Mouse (Mus musculus) liver, postnatal 0 days (tissue): Measurements from ENCODE around the gene H2-M5. TPM values are rescaled to one million over a fixed set of nuclear protein-coding genes. Genes with fewer than 3 reads are reported as not detected.
A peak's percentile ranks its signal among the peaks of the same experiment; 100 is the strongest.
"Not testable (repeated sequence)": the region's sequence is repeated elsewhere in the genome, so short reads cannot be mapped to it uniquely, and the experiment has no call there.

ENCODE experiments used
- ATAC-seq: fragments of 200-750 bp; cut with Nextera tagmentation; 2 replicates; pipeline ENCODE4 v1.8.0; 2017; ENCODE audit warnings: mild to moderate bottlenecking, moderate library complexity
- DNase-seq: peaks from one replicate; pipeline ENCODE4 v3.0.0-alpha.2; 2016
- H3K27ac ChIP-seq: fragments of 300-500 bp; sonication (generic); 2 replicates; pipeline ENCODE4 v1.5.1; 2014; ENCODE audit warnings: antibody characterized with exemption, moderate library complexity, mild to moderate bottlenecking, low read depth
- H3K27me3 ChIP-seq: fragments of 300-500 bp; sonication (generic); 2 replicates; pipeline ENCODE4 v1.6.1; 2014; ENCODE audit warnings: low read length, control low read depth, mixed read lengths; ENCODE audit not compliant: insufficient read depth
- H3K36me3 ChIP-seq: fragments of 300-500 bp; sonication (generic); replicated peaks from 2 replicates; pipeline ENCODE4 v1.6.1; 2014; ENCODE audit warnings: mild to moderate bottlenecking, control low read depth, low read length, moderate library complexity, mixed read lengths; ENCODE audit not compliant: insufficient read depth
- H3K4me1 ChIP-seq: fragments of 300-500 bp; sonication (generic); 2 replicates; pipeline ENCODE4 v1.6.1; 2014; ENCODE audit warnings: antibody characterized with exemption, mild to moderate bottlenecking, control low read depth; ENCODE audit not compliant: insufficient read depth
- H3K4me2 ChIP-seq: fragments of 300-500 bp; sonication (generic); 2 replicates; pipeline ENCODE4 v1.6.1; 2014; ENCODE audit warnings: low read depth, mild to moderate bottlenecking, low read length, moderate library complexity, mixed read lengths
- H3K4me3 ChIP-seq: fragments of 300-500 bp; sonication (generic); 2 replicates; pipeline ENCODE4 v1.5.1; 2014; ENCODE audit warnings: low read depth, low read length
- H3K9ac ChIP-seq: fragments of 300-500 bp; sonication (generic); replicated peaks from 2 replicates; pipeline ENCODE4 v1.6.1; 2014; ENCODE audit warnings: mild to moderate bottlenecking, moderate library complexity
- H3K9me3 ChIP-seq: fragments of 300-500 bp; sonication (generic); 2 replicates; pipeline ENCODE4 v1.6.1; 2016; ENCODE audit warnings: mild to moderate bottlenecking, control low read depth, low read length, mixed read lengths
- CTCF ChIP-seq: sonication (generic); IDR thresholded peaks from 2 replicates; pipeline ENCODE4 v1.5.1; 2016; ENCODE audit warnings: antibody characterized with exemption, low read depth
- EP300 ChIP-seq: IDR thresholded peaks from 2 replicates; pipeline ENCODE4 v1.6.1; 2016; ENCODE audit warnings: antibody characterized with exemption, low read depth, mild to moderate bottlenecking
- WGBS: fragments of 180-500 bp; shearing (Covaris S2); extraction: QIAGEN DNeasy Blood & Tissue Kit; methylation state at CpG from one replicate; pipeline ENCODE4 v1.1.7; 2014; ENCODE audit not compliant: insufficient replicate concordance; 5-methylcytosine and 5-hydroxymethylcytosine counted together
- polyA plus RNA-seq: library from polyadenylated mRNA; unstranded; fragments of >200 nt; fragmentation: Nextera tagmentation; extraction: Ambion mirVana; gene quantifications from 2 replicates; pipeline ENCODE4 v1.2.1, GENCODE M21; 2015

The H2-M5 gene
- polyA plus RNA-seq, 1 experiment from 2014 or later: not detected

DNA sequence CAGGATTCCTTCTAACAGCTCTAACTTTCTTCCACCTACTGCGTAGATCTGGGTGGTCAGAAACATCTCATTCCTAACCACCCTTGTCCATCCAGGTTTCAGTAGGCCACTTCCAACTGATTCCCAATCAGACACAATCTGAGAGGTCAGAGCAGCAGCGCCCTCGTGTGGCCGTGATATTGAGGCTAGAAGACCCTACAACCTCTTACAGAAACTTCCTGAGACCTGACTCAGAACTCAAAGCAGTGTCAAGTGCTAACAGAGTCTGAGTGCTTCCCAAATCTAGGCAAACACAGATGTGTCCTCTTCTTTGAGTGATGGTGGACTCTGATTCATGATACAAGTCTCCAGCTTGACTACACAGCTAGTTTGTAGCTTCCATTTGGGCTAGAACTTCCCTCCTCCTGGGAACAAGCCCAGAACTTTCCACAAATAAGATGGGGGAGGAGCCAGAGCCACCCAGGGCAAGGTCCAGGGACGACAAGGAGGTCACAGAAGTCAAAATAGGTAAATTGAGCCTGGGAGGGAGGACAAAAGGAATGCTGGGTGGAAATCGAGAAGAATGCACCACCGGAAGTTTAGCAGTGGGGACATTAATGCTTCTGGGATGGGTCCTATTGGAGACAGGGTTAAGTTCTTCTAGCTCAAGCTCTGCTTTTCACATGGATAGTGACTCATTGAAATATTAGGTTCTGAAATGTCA lies 7.8 kb upstream of the H2-M5 start:
- no peaks in the 10 kb centered on the region for H3K36me3 ChIP-seq
- H3K4me3 ChIP-seq: no peak overlapping the region
- no peak overlapping the region for H3K9ac ChIP-seq
- H3K4me1 ChIP-seq: no peaks in the 10 kb centered on the region
- H3K9me3 ChIP-seq: no peaks in the 10 kb centered on the region
- H3K4me2 ChIP-seq: no peak overlapping the region
- no peaks in the 10 kb centered on the region for H3K27me3 ChIP-seq
- WGBS: 22% methylated on average over 7 of the region's 7 CpGs
- DNase-seq (peak; percentile 82), ATAC-seq (peak; percentile 48; the same call in 1 of the 2 replicates)
- peak; percentile 83 for TF ChIP-seq CTCF
- no peak for TF ChIP-seq EP300
- H3K27ac ChIP-seq: no peak overlapping the region

DNA sequence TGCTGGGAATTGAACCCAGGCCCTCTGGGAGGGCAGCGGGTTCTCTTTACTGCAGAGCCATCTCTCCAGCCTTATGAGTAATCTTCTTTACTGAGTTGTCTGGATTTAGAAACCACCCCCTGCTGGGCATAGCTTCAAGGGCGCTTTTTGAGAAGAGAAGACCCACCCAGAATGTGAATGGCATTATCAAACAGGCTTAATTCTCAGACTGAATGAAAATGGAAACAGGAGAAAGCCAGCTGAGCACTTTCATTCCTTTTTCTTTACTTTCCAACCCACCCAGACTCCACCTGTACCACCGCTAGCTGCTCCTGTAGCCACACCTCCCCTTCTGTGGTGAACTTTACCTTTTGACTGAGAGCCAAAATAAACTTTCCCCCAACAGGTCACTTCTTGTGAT lies 6.1 kb upstream of the H2-M5 start:
- Histone ChIP-seq H3K27ac (no peak overlapping the region), H3K4me2 (peak overlapping the region; percentile 27; the same call in 1 of the 2 replicates), H3K36me3 (no peaks in the 10 kb centered on the region), H3K9me3 (no peaks in the 10 kb centered on the region), H3K27me3 (no peaks in the 10 kb centered on the region), H3K4me1 (no peaks in the 10 kb centered on the region), H3K9ac (no peak overlapping the region), H3K4me3 (no peak overlapping the region)
- 0 out of 2 replicates have a peak, but pooled peaks have one; percentile 40 for ATAC-seq
- WGBS: 61% methylated on average over 3 of the region's 3 CpGs
- DNase-seq: no peak
- TF ChIP-seq CTCF (no peak), EP300 (no peak)

DNA sequence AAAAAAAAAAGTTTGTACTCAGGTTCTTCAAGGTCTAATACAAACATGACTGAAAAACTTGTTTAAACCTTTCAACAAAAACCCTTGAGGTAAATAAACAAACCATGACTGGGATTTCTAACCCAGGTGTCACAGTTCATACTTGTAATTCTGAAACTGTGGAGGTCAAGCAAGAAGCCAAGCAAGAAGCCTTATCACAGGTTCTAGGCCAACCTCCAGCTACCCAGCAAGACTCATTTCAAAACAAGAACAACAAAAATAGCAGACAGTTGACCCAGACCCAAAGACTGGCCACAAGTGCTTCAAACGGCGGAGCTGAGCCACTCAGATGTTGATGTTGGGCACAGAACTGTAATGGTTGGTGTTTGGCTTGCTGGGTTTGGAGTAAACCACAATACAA lies 5.2 kb upstream of the H2-M5 start:
- H3K27ac ChIP-seq: no peak overlapping the region
- H3K36me3 ChIP-seq: no peaks in the 10 kb centered on the region
- TF ChIP-seq CTCF: no peak
- TF ChIP-seq EP300: no peak
- WGBS: 80% methylated on average over 2 of the region's 2 CpGs
- H3K4me3 ChIP-seq: no peak overlapping the region
- H3K4me2 ChIP-seq: no peak overlapping the region
- 0 out of 2 replicates have a peak, but pooled peaks cover 2% of the 10 kb centered on the region for H3K27me3 ChIP-seq
- H3K9ac ChIP-seq: no peak overlapping the region
- H3K9me3 ChIP-seq: no peaks in the 10 kb centered on the region
- DNase-seq (no peak), ATAC-seq (no peak)
- H3K4me1 ChIP-seq: no peaks in the 10 kb centered on the region

DNA sequence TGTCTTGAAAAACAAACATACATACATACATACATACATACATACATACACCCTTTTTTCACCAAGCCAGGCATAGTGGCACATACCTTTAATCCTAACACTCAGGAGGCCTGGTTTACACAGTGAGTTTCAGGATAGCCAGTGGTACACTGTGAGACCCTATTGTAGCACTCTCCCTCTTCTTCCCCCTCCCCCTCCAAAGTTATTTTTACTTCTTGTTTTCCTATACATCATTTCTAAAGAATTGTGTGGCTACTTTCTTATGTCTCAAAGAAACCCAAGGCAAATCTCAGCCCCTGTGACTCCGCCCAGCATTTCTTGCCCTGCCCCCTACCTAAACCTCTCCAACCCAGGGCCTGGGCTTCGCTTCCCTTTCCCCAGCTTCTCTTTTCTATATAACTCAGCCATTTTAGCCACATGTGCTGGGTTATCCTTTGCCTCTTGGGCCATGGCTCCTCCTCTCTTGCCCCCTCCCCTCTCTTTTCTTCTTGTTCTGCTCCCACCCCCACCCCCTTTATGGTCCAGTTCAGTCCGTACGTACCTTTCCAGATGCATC lies 4.5 kb upstream of the H2-M5 start:
- Histone ChIP-seq H3K9me3 (no peaks in the 10 kb centered on the region), H3K4me2 (no peak overlapping the region), H3K27ac (no peak overlapping the region), H3K4me1 (no peaks in the 10 kb centered on the region), H3K9ac (no peak overlapping the region), H3K27me3 (peaks cover 8% of the 10 kb centered on the region; the same call in 1 of the 2 replicates), H3K36me3 (no peaks in the 10 kb centered on the region), H3K4me3 (no peak overlapping the region)
- no peak for ATAC-seq
- 73% methylated on average over 4 of the region's 4 CpGs for WGBS
- TF ChIP-seq CTCF: no peak
- no peak for TF ChIP-seq EP300
- no peak for DNase-seq

DNA sequence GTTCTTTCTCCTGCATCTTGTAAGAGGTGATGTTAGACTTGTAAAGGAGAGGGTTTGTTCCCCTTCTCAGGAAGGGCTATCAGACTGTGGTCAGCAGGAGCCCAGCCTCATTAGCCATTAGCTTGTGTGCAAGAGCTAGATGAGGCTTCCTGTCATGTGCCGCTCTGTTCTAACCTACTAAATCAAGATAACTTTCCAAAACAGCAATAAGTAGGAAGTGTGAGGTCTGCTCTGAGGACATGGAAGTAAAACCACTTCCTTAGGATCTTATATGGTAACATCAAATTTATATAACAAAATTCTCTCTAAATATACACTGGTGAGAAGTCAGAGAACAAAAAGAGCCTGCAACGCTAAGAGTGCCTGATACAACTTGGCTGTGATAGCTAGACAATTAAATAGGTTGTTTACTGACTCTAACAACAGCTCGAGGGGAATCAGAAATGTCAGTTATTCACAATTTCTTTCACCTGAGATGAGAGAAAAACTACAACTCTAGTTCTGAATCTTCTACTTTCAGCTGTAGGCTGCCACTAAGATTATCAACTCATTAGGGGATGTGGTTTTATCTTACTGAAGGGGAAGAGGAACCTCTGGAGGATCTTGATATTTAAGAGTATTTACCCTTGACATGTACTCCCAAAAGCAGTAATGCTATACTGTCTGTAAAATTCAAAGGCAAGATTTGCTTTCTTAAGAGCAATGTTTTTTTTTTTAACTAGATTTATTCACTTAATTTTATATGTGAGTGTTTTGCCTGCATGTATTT lies 3.2 kb upstream of the H2-M5 start:
- H3K27me3 ChIP-seq: peaks cover 20% of the 10 kb centered on the region
- no peak overlapping the region for H3K9ac ChIP-seq
- H3K4me2 ChIP-seq: no peak overlapping the region
- no peak overlapping the region for H3K27ac ChIP-seq
- no peak overlapping the region for H3K4me3 ChIP-seq
- ATAC-seq (no peak), DNase-seq (no peak)
- H3K4me1 ChIP-seq: no peaks in the 10 kb centered on the region
- H3K36me3 ChIP-seq: no peaks in the 10 kb centered on the region
- WGBS: 28% methylated on average over 3 of the region's 3 CpGs
- H3K9me3 ChIP-seq: no peaks in the 10 kb centered on the region
- TF ChIP-seq EP300 (no peak), CTCF (no peak)

DNA sequence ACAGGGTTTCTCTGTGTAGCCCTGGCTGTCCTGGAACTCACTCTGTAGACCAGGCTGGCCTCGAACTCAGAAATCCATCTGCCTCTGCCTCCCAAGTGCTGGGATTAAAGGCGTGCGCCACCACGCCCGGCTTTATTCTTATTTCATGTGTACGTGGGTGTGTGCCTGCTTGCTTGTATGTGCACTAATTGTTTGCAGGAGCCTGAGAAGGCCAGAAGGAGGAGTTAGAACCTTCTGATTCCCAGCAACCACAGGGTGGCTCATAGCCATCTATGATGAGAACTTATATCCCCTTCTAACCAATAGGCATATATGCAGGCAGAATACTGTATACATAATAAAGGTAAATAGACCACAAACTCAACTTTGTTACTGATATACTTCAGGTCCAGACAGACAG lies 1.3 kb upstream of the H2-M5 start:
- not testable (repeated sequence) for H3K9ac ChIP-seq, H3K9me3 ChIP-seq, H3K36me3 ChIP-seq, H3K4me2 ChIP-seq, ATAC-seq, H3K4me1 ChIP-seq, DNase-seq, H3K4me3 ChIP-seq, H3K27ac ChIP-seq
- peaks cover 31% of the 10 kb centered on the region for H3K27me3 ChIP-seq
- 85% methylated on average over 5 of the region's 6 CpGs for WGBS
